Mouse (Mus musculus) testis, adult 2 months (tissue): ENCODE data around the gene Mmel1.

Experiments used
- CTCF ChIP-seq: fragments of 200-500 bp; IDR thresholded peaks from 2 replicates; pipeline ENCODE4 v1.5.1; 2012; ENCODE audit warnings: low read depth, mild to moderate bottlenecking, inconsistent platforms, low read length, moderate library complexity; ENCODE audit not compliant: control insufficient read depth, insufficient read depth, insufficient replicate concordance
- POLR2A ChIP-seq: fragments of 200-500 bp; IDR thresholded peaks from 2 replicates; pipeline ENCODE4 v1.6.1; 2012; ENCODE audit warnings: low read depth, mild to moderate bottlenecking, inconsistent platforms, low read length, moderate library complexity; ENCODE audit not compliant: control insufficient read depth

- no peak for TF ChIP-seq CTCF
- no peak for TF ChIP-seq POLR2A
These were observed 2.4 kb downstream of the Mmel1 start for GRCm38 (mm10) chr4:154871757-154872251.
